Mouse (Mus musculus) midbrain, embryonic 15.5 days (tissue): ENCODE measurements around the gene Malrd1. TPM values are rescaled to one million over a fixed set of nuclear protein-coding genes. Genes with fewer than 3 reads are reported as not detected.

Source experiments
- ATAC-seq: fragments of 200-750 bp; cut with Nextera tagmentation; replicated peaks from 2 replicates; pipeline ENCODE4 v1.8.0; 2017; ENCODE audit warnings: moderate TSS enrichment
- H3K27ac ChIP-seq: fragments of 300-500 bp; sonication (generic); 2 replicates; pipeline ENCODE4 v1.5.1; 2015; ENCODE audit warnings: mild to moderate bottlenecking, inconsistent platforms
- H3K27me3 ChIP-seq: fragments of 300-500 bp; sonication (generic); replicated peaks from 2 replicates; pipeline ENCODE4 v1.6.1; 2015; ENCODE audit warnings: inconsistent platforms
- H3K36me3 ChIP-seq: fragments of 300-500 bp; sonication (generic); replicated peaks from 2 replicates; pipeline ENCODE4 v1.6.1; 2015; ENCODE audit warnings: inconsistent platforms
- H3K4me1 ChIP-seq: fragments of 300-500 bp; sonication (generic); 2 replicates; pipeline ENCODE4 v1.6.1; 2015; ENCODE audit warnings: inconsistent platforms
- H3K4me2 ChIP-seq: fragments of 300-500 bp; sonication (generic); 2 replicates; pipeline ENCODE4 v1.6.1; 2015; ENCODE audit warnings: inconsistent platforms, mild to moderate bottlenecking, moderate library complexity
- H3K4me3 ChIP-seq: fragments of 300-500 bp; sonication (generic); 2 replicates; pipeline ENCODE4 v1.5.1; 2015; ENCODE audit warnings: mild to moderate bottlenecking, inconsistent platforms
- H3K9ac ChIP-seq: fragments of 300-500 bp; sonication (generic); 2 replicates; pipeline ENCODE4 v1.6.1; 2015; ENCODE audit warnings: mild to moderate bottlenecking, inconsistent platforms
- H3K9me3 ChIP-seq: fragments of 300-500 bp; sonication (generic); 2 replicates; pipeline ENCODE4 v1.6.1; 2016; ENCODE audit warnings: inconsistent platforms
- WGBS: fragments of 180-500 bp; shearing (Covaris S2); methylation state at CpG from one replicate; pipeline ENCODE4 v1.1.7; 2015; ENCODE audit warnings: mixed read lengths; 5-methylcytosine and 5-hydroxymethylcytosine counted together
- polyA plus RNA-seq: library from polyadenylated mRNA; unstranded; fragments of >200 nt; fragmentation: Nextera tagmentation; extraction: Ambion mirVana; gene quantifications from 2 replicates; pipeline ENCODE4 v1.2.1, GENCODE M21; 2015

Gene Malrd1
- polyA plus RNA-seq, 1 experiment from 2014 or later: 0.13 TPM

DNA sequence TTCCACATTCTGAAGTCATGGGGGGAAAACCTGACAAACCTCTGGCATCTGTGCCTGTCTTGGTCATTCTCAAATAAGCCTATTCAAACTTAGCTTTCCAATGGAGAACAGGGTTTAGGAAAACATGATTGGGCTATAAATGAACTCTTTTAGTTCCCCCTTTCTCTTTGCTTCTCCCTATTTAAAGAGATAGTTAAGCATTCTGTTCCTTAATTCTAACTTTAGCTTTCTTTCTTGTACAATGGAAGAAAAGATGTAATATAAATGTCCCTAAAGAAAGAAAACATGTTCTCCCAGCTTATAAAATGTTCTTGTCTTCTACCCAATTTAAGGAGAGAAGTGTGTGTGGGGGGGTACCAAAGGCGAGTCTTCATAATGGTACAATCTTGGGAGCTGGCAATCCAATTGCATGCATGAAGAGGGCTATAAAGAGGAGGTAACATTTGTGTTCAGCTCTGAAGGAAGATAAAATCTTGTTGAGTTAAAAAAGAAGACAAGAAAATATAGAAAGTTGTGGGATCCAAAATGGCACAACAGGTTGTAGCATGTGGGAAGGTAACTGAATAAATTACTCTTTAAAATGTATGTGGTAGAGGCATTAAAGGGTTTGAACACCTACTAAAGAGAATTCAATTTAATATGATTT is 702.0 kb downstream of the Malrd1 start:
- no peaks in the 10 kb centered on the region for H3K36me3 ChIP-seq
- H3K27me3 ChIP-seq: no peaks in the 10 kb centered on the region
- no peak overlapping the region for H3K4me2 ChIP-seq
- no peaks in the 10 kb centered on the region for H3K4me1 ChIP-seq
- no peak overlapping the region for H3K27ac ChIP-seq
- no peak overlapping the region for H3K4me3 ChIP-seq
- ATAC-seq: no peak
- H3K9ac ChIP-seq: no peak overlapping the region
- no peaks in the 10 kb centered on the region for H3K9me3 ChIP-seq
- 93% methylated on average over 1 of the region's 1 CpGs for WGBS

DNA sequence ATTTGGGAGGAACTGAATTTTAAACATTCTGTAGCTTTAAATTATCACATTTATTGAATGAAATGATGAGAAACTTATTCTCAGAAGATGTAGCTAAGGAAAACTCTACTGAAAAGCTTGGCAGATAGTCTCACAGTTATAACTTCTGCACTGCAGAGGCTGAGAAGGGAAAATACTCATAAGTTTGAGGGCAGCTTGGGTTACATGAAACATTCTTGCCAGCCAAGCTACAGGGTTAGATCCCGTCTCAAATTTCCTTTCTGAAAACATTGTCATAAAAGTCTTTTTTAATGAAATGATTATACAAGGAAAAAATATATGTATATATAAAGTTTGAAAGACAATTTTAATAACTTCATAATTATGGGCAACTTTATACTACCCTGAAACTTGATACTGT is 714.6 kb downstream of the Malrd1 start:
- Histone ChIP-seq H3K4me1 (no peaks in the 10 kb centered on the region), H3K36me3 (no peaks in the 10 kb centered on the region), H3K27me3 (no peaks in the 10 kb centered on the region), H3K9me3 (no peaks in the 10 kb centered on the region), H3K4me2 (no peak overlapping the region), H3K4me3 (no peak overlapping the region), H3K27ac (no peak overlapping the region), H3K9ac (no peak overlapping the region)
- 82% methylated on average over 1 of the region's 1 CpGs for WGBS
- no peak for ATAC-seq

DNA sequence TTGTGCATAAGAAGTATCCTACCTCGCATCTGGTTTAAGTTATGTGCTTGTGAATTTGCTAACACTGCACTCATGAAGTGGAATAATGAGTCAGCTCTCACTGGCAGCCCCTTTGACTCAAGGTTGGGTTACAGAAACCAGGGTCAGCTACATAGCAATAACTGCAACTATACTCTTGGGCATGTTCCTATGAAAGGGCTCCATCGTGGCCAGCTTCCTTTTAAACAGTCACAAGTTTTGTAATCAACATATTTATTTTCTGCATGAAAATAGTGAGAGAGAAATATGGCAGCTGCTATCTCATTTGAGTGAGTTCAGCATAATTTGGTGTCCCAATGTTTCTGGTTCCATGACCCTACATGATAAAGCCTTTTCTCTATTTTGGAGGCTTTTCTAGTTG is 716.8 kb downstream of the Malrd1 start:
- Histone ChIP-seq H3K4me2 (no peak overlapping the region), H3K4me1 (no peaks in the 10 kb centered on the region), H3K9me3 (no peaks in the 10 kb centered on the region), H3K4me3 (no peak overlapping the region), H3K9ac (no peak overlapping the region), H3K27ac (no peak overlapping the region), H3K36me3 (no peaks in the 10 kb centered on the region), H3K27me3 (no peaks in the 10 kb centered on the region)
- WGBS: 79% methylated on average over 2 of the region's 2 CpGs
- ATAC-seq: no peak

DNA sequence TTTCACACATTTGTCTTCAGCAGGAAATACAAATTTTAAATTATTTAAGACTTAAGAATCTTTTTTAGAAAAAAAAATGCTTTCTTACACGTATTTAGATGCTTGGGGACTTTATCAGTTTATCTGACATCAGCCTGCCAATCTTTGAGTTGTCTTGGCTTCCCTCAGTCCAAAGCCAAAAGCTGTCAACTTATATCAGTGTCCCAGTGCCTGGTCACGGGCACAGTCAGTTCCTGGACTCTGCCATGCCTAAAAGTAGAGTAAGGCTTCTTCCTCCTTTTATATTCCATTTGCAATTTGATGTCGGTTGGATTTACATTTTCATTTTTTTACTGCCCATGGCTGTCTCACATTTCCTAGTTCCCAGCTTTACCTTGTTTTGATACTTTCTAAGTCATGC is 722.6 kb downstream of the Malrd1 start:
- Histone ChIP-seq H3K4me3 (no peak overlapping the region), H3K9me3 (no peaks in the 10 kb centered on the region), H3K27me3 (no peaks in the 10 kb centered on the region), H3K36me3 (no peaks in the 10 kb centered on the region), H3K27ac (no peak overlapping the region), H3K9ac (no peak overlapping the region), H3K4me1 (no peaks in the 10 kb centered on the region), H3K4me2 (no peak overlapping the region)
- no peak for ATAC-seq
- WGBS: 72% methylated on average over 3 of the region's 3 CpGs

DNA sequence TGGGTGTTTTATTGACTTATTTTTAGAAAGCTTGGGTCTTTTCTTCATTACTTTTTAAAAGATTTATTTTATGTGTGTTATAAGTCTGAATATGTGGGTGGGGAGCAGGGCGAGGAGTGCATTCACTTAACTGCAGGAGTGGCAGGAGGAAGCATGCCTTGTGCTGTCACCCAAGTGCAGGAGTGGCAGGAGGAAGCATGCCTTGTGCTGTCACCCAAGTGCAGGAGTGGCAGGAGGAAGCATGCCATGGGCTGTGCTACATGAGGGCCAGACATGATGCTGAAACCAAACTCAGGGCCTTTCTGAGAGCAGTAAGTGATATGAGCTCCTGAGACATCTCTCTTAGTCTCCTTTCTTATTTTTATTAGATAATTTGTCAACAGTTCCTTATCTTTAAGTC is 726.0 kb downstream of the Malrd1 start:
- WGBS: 81% methylated on average over 1 of the region's 1 CpGs
- Histone ChIP-seq H3K9me3 (no peaks in the 10 kb centered on the region), H3K4me1 (no peaks in the 10 kb centered on the region), H3K27me3 (no peaks in the 10 kb centered on the region), H3K4me3 (no peak overlapping the region), H3K4me2 (no peak overlapping the region), H3K36me3 (no peaks in the 10 kb centered on the region), H3K9ac (no peak overlapping the region), H3K27ac (no peak overlapping the region)
- ATAC-seq: no peak
